Mouse (Mus musculus) forebrain, embryonic 15.5 days (tissue): ENCODE measurements around the gene 2610042L04Rik. TPM values are rescaled to one million over a fixed set of nuclear protein-coding genes. Genes with fewer than 3 reads are reported as not detected.
"Not testable (repeated sequence)": the region's sequence is repeated elsewhere in the genome, so short reads cannot be mapped to it uniquely, and the experiment has no call there.

Source experiments
- ATAC-seq: fragments of 200-750 bp; cut with Nextera tagmentation; replicated peaks from 2 replicates; pipeline ENCODE4 v1.8.0; 2017; ENCODE audit warnings: mild to moderate bottlenecking, moderate TSS enrichment, moderate library complexity
- H3K27ac ChIP-seq: fragments of 300-500 bp; sonication (generic); replicated peaks from 2 replicates; pipeline ENCODE4 v1.5.1; 2015; ENCODE audit warnings: mild to moderate bottlenecking, inconsistent platforms
- H3K27me3 ChIP-seq: fragments of 300-500 bp; sonication (generic); 2 replicates; pipeline ENCODE4 v1.6.1; 2015; ENCODE audit warnings: inconsistent platforms
- H3K36me3 ChIP-seq: fragments of 300-500 bp; sonication (generic); 2 replicates; pipeline ENCODE4 v1.6.1; 2015; ENCODE audit warnings: mild to moderate bottlenecking, inconsistent platforms
- H3K4me1 ChIP-seq: fragments of 300-500 bp; sonication (generic); 2 replicates; pipeline ENCODE4 v1.6.1; 2015; ENCODE audit warnings: inconsistent platforms
- H3K4me2 ChIP-seq: fragments of 300-500 bp; sonication (generic); replicated peaks from 2 replicates; pipeline ENCODE4 v1.6.1; 2015; ENCODE audit warnings: mild to moderate bottlenecking, inconsistent platforms
- H3K4me3 ChIP-seq: fragments of 300-500 bp; sonication (generic); 2 replicates; pipeline ENCODE4 v1.5.1; 2015; ENCODE audit warnings: mild to moderate bottlenecking, inconsistent platforms
- H3K9ac ChIP-seq: fragments of 300-500 bp; sonication (generic); replicated peaks from 2 replicates; pipeline ENCODE4 v1.6.1; 2015; ENCODE audit warnings: mild to moderate bottlenecking, inconsistent platforms
- H3K9me3 ChIP-seq: fragments of 300-500 bp; sonication (generic); 2 replicates; pipeline ENCODE4 v1.6.1; 2016; ENCODE audit warnings: inconsistent platforms
- polyA plus RNA-seq: library from polyadenylated mRNA; unstranded; fragments of >200 nt; fragmentation: Nextera tagmentation; extraction: Ambion mirVana; gene quantifications from 2 replicates; pipeline ENCODE4 v1.2.1, GENCODE M21; 2015

Gene 2610042L04Rik
- polyA plus RNA-seq, 1 experiment from 2014 or later, result 5.7 TPM

DNA sequence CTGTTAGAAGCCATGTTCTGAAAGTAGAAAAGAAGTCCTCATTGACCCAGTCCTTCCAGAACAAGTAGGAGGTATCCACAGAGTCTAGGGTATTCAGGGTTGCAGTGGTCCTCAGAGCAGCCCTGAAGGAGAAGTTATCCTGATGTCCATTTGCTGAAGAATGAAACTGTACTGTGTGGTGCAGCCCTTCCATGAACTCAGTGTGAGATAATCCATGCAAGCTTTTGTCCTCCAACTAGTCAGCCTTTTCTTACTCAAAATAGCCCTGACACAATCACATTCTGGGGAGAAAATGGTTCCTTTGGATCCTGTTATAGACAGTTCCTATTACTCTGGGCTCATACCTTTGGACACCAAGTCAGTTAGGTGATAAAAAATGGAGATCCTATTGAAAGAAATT lies 69.3 kb downstream of the 2610042L04Rik start:
- not testable (repeated sequence) for ATAC-seq, H3K9ac ChIP-seq, H3K27me3 ChIP-seq, H3K9me3 ChIP-seq, H3K4me1 ChIP-seq, H3K27ac ChIP-seq, H3K36me3 ChIP-seq, H3K4me2 ChIP-seq, H3K4me3 ChIP-seq

Other genes starting within 250 kb of the 2610042L04Rik start
- 2.4 and 4.4 TPM in 2 replicates for gene Gm8108, start 224.2 kb upstream of the 2610042L04Rik start, polyA plus RNA-seq
- not detected in 2 replicates for gene Gm3127, start 169.7 kb upstream of the 2610042L04Rik start, polyA plus RNA-seq
- gene Gm2974, start 152.2 kb upstream of the 2610042L04Rik start, polyA plus RNA-seq, result 5.9 and 7.2 TPM in 2 replicates
- gene Gm3138, start 85.1 kb upstream of the 2610042L04Rik start, polyA plus RNA-seq, result not detected in 2 replicates
- gene Gm3149, start 17.5 kb upstream of the 2610042L04Rik start, polyA plus RNA-seq, result not detected in 2 replicates
- gene Gm3159, start 62.8 kb downstream of the 2610042L04Rik start, polyA plus RNA-seq, result not detected in 2 replicates
- 3.5 and 4.0 TPM in 2 replicates for gene Gm3164, start 80.7 kb downstream of the 2610042L04Rik start, polyA plus RNA-seq
- gene Gm3173, start 96.2 kb downstream of the 2610042L04Rik start, polyA plus RNA-seq, result 0.47 and 1.4 TPM in 2 replicates
- not detected in 2 replicates for gene Gm3182, start 147.0 kb downstream of the 2610042L04Rik start, polyA plus RNA-seq
- gene Gm3047, start 220.6 kb downstream of the 2610042L04Rik start, polyA plus RNA-seq, result not detected in 2 replicates